Mouse (Mus musculus): ENCODE measurements at regions not wholly inside any gene's neighbourhood (a gene's known extent, or its start where the extent isn't known, plus 50 kb on each side); places are given as distances from the start of the nearest gene placed in this dataset.

- DNase-seq = peak; percentile 76
Measured at GRCm38 (mm10) chr11:112982802-112983591, 201.0 kb downstream of the Sox9 start.

GRCm38 (mm10) chr11:112986029-112986573 lies 204.1 kb downstream of the Sox9 start:
- DNase-seq = no peak

GRCm38 (mm10) chr11:112987782-112988181 lies 205.8 kb downstream of the Sox9 start:
- DNase-seq = no peak

GRCm38 (mm10) chr11:112988900-112989299 lies 206.9 kb downstream of the Sox9 start:
- no peak for DNase-seq

- no peak for DNase-seq
Measured at GRCm38 (mm10) chr11:112989981-112990512, 208.0 kb downstream of the Sox9 start.

- no peak for DNase-seq
Measured at GRCm38 (mm10) chr11:112990751-112991150, 208.7 kb downstream of the Sox9 start.

GRCm38 (mm10) chr11:112991862-112992261 lies 209.8 kb downstream of the Sox9 start:
- no peak for DNase-seq

GRCm38 (mm10) chr11:112998777-112999583 lies 217.0 kb downstream of the Sox9 start:
- DNase-seq = no peak

GRCm38 (mm10) chr11:113001071-113001470 lies 219.0 kb downstream of the Sox9 start:
- DNase-seq = no peak

GRCm38 (mm10) chr11:113005895-113006294 lies 223.9 kb downstream of the Sox9 start:
- DNase-seq = no peak

- DNase-seq = no peak
Measured at GRCm38 (mm10) chr11:113008521-113008920, 226.5 kb downstream of the Sox9 start.

- no peak for DNase-seq
Measured at GRCm38 (mm10) chr11:113009376-113009775, 227.4 kb downstream of the Sox9 start.

GRCm38 (mm10) chr11:113010906-113011305 lies 228.9 kb downstream of the Sox9 start:
- DNase-seq = no peak

- no peak for DNase-seq
Measured at GRCm38 (mm10) chr11:113014186-113015010, 232.4 kb downstream of the Sox9 start.

GRCm38 (mm10) chr11:113015686-113016304 lies 233.8 kb downstream of the Sox9 start:
- no peak for DNase-seq

GRCm38 (mm10) chr11:113016801-113017715 lies 235.0 kb downstream of the Sox9 start:
- peak; percentile 41 for DNase-seq

GRCm38 (mm10) chr11:113021533-113021932 lies 239.5 kb downstream of the Sox9 start:
- DNase-seq = no peak

GRCm38 (mm10) chr11:113026994-113027393 lies 245.0 kb downstream of the Sox9 start:
- no peak for DNase-seq

GRCm38 (mm10) chr11:113028235-113028919 lies 246.4 kb downstream of the Sox9 start:
- no peak for DNase-seq

- DNase-seq = no peak
Measured at GRCm38 (mm10) chr11:113031405-113031804, 249.4 kb downstream of the Sox9 start.
